Mouse (Mus musculus) lung, adult 2 months (tissue): ENCODE results near the gene Fbxo21. TPM values are rescaled to one million over a fixed set of nuclear protein-coding genes. Genes with fewer than 3 reads are reported as not detected.

Experiments used
- DNase-seq: peaks from one replicate; pipeline ENCODE4 v3.0.0; 2022
- H3K4me1 ChIP-seq: fragments of 200-500 bp; 2 replicates; pipeline ENCODE4 v1.6.1; 2011; ENCODE audit warnings: low read length; ENCODE audit not compliant: control insufficient read depth, insufficient read depth
- H3K4me3 ChIP-seq: fragments of 200-500 bp; replicated peaks from 2 replicates; pipeline ENCODE3; 2011; ENCODE audit warnings: low read depth, mild to moderate bottlenecking, control low read depth, low read length; ENCODE audit errors: extremely low read depth
- CTCF ChIP-seq: fragments of 200-500 bp; IDR thresholded peaks from 2 replicates; pipeline ENCODE4 v1.5.1; 2011; ENCODE audit warnings: mild to moderate bottlenecking, low read length, control low read depth; ENCODE audit not compliant: insufficient read depth
- POLR2A ChIP-seq: fragments of 200-500 bp; IDR thresholded peaks from 2 replicates; pipeline ENCODE4 v1.6.1; 2011; ENCODE audit warnings: low read depth, mild to moderate bottlenecking, control low read depth, low read length, borderline replicate concordance; ENCODE audit errors: extremely low read depth
- WGBS: fragments of 180-500 bp; shearing (Covaris S2); methylation state at CpG from one replicate; pipeline ENCODE4 v1.1.7; 2018; 5-methylcytosine and 5-hydroxymethylcytosine counted together
- polyA plus RNA-seq: library from polyadenylated mRNA; depleted of rRNA; stranded (reverse); fragments of >200 nt; gene quantifications from 2 replicates; pipeline ENCODE4 v1.2.3, GENCODE M21; 2012

Gene Fbxo21
- polyA plus RNA-seq, 1 experiment: 33.9 TPM

DNA sequence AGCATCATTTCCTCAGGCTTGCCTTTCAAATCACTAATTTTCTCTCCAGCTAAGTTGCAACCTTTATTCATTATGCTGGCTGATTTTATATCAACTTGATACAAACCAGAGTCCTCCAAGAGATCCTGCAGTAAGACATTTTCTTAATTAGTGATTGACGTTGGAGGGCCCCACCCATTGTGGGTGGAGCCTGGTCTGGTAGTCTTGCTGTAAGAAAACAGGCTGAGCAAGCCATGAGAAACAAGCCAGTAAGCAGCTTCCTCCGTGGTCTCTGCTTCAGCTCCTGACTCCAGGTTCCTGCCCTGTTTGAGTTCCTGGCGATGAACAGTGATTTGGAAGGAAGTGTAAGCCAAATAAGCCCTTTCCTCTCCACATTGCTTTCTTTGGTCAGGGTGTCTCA is 59.3 kb downstream of the Fbxo21 start:
- TF ChIP-seq POLR2A (no peak), CTCF (no peak)

DNA sequence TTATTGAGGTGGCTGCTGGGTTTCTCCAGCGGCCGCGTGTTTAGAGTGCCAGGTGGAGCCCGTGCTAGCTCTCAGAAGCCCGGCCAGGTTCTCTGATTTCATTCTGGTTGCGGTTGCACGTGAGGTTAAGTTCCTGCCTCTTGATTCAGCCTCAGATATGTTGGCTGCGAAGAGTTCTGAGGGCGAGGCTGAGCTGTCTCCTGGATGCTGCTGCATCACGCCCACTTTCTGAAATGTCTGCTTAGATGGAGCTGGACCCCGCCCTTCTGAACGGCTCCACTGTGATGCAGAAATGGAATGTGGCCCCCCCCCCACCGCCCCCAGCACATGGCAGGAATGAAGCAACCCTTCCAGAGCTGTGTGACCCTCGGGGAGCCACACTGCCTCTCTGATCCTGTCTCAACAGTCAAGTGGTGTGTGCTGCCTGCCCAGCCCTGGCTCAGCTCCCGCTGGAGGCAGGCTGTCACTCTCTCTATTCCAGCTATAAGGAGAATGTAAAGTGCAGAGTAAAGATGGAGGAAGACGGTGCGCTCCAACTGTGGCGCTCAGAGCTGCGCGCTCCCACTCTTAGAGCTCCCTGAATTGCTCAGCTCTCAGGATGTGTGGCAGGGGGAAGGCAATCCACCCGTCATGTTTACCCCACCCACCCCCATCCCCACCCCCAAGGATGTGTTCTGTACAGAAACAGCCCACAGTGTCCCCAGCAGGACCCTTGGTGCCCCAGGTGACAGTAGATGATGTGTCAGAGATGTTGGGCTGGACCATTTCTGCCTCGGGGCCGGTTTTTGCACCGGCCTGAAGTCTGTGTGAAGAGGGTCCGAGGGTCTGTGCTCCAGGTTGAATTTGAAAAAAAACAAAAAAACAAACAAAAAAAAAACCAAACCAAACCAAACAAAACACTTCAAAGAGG is 60.6 kb downstream of the Fbxo21 start:
- Histone ChIP-seq H3K4me1 (no peaks in the 10 kb centered on the region), H3K4me3 (no peak overlapping the region)
- DNase-seq: no peak
- no peak for TF ChIP-seq POLR2A
- no peak for TF ChIP-seq CTCF
- WGBS: 31% methylated on average over 25 of the region's 25 CpGs

More for the DNA sequence above, 59.3 kb downstream of the Fbxo21 start:
- no peak for DNase-seq
- H3K4me1 ChIP-seq: no peaks in the 10 kb centered on the region
- 28% methylated on average over 3 of the region's 3 CpGs for WGBS
- no peak overlapping the region for H3K4me3 ChIP-seq

DNA sequence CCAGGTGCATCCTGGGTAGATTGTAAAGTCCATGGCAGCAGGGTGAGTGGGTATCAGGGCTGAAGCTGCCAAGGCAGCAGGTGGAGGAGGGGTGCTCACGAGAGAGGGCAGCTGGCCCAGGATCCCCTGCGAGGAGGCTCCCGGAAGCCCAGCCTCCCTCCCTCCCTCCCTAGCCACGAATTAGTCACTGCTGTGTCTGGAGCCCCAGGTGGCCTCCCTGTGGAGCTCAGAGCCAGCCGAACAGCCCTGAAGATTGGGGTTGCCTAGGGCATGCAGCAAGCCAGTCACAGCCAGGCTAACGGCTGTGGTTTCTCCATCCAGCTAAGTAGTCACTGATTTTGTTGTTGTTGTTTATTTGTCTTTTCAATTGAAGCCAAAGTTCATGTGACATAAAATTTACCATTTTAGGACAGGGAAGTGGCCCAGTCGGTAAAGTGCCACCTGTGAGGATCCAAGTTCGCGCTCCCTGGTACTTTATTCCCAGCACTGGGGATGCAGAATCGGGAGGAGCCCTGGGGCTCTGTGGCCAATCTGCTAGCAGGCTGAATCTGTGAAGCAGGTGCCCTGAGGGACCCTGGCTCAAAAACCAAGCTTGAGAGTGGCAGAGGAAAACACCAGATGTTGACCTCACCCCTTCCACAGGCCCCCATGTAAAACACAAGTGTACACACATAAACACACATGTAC is 61.4 kb downstream of the Fbxo21 start:
- no peak overlapping the region for H3K4me3 ChIP-seq
- no peak for TF ChIP-seq POLR2A
- no peak for DNase-seq
- 15% methylated on average over 10 of the region's 10 CpGs for WGBS
- no peaks in the 10 kb centered on the region for H3K4me1 ChIP-seq

DNA sequence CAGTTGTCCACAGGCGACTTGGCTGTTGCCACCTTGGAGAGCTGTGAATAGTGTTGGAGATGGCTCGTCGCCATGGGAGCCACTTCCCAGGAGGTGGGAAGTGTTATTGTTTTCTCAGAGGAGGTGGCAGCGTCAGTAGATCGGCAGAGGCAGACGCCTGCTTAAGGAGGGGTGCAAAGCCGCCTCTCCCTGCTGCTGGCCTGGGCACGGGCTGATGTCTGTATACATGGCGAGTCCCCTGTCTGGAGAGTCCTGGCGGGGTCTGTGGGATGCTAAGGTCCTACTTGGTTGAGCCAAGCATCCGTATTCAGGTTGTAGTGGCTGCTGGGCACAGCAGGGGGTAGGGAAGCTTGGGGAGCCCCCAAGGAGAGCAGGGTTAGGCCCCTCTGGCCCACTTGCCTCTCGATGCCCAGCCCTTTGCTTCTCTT is 62.7 kb downstream of the Fbxo21 start:
- no peak for DNase-seq
- 39% methylated on average over 12 of the region's 12 CpGs for WGBS
- no peaks in the 10 kb centered on the region for H3K4me1 ChIP-seq
- TF ChIP-seq POLR2A: no peak
- TF ChIP-seq CTCF: no peak
- no peak overlapping the region for H3K4me3 ChIP-seq

DNA sequence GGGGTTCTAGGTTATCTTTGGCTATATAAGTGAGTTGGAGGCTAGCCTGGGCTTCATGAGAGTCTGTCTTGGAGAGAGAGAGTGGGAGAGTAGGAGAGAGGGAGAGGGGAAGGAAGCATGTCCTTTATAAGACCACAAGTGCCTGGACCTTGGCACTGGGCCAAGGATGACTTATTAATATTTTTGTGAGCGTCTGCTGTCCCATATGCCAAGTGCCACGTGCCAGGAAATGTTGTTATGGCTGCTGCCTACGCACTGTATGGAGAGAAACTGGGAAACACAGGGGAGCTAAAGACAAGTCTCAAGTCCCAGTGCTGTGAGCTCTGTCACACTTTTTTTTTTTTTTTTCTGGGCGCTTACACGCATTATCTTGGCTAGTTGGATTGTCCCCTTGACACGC is 66.1 kb downstream of the Fbxo21 start:
- DNase-seq: no peak
- no peak for TF ChIP-seq CTCF
- TF ChIP-seq POLR2A: no peak
- 62% methylated on average over 6 of the region's 6 CpGs for WGBS
- Histone ChIP-seq H3K4me1 (no peaks in the 10 kb centered on the region), H3K4me3 (no peak overlapping the region)

DNA sequence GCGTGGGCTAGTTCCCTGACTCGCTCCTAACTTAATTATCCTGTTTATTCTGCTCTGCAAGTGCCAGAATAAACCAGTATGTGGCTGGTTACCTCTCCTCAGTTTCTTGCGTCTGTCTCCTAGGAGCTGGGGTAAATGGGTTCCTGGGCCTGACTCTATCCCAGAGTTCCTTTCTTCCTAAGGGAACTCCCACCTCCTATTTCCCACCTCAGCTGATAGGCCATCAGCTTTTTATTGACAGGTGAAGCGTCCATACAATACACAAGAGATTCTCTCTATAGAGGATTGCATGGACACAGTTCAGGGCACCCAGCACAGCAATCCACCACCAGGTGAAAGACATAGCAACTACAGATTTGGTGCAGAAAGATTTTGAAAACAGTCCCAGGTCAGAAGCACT is 67.2 kb downstream of the Fbxo21 start:
- DNase-seq: no peak
- 75% methylated on average over 4 of the region's 4 CpGs for WGBS
- TF ChIP-seq CTCF: no peak

DNA sequence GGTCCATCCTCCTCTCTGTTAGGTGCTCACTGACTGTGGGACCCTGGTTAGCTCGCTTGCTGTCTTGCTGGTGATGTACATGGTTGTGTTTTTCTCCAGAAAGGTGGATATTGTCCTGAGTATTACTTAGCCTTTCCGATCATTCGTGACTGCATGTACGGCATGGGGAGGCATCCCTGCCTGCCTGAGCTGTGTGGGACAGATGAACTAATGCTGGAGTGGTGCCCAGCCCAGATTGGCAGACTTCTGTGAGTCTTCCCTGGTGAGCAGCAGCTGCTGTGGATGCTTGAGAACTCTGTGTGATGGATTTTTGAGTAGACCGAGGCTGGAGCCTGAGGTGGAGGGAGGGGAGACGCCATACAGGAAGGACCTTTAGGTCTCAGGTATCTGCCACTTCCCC is 68.4 kb downstream of the Fbxo21 start:
- TF ChIP-seq POLR2A (no peak), CTCF (no peak)
- no peak overlapping the region for H3K4me3 ChIP-seq
- DNase-seq: no peak
- 73% methylated on average over 6 of the region's 6 CpGs for WGBS
- no peaks in the 10 kb centered on the region for H3K4me1 ChIP-seq

More for the DNA sequence above, 67.2 kb downstream of the Fbxo21 start:
- Histone ChIP-seq H3K4me1 (no peaks in the 10 kb centered on the region), H3K4me3 (no peak overlapping the region)

DNA sequence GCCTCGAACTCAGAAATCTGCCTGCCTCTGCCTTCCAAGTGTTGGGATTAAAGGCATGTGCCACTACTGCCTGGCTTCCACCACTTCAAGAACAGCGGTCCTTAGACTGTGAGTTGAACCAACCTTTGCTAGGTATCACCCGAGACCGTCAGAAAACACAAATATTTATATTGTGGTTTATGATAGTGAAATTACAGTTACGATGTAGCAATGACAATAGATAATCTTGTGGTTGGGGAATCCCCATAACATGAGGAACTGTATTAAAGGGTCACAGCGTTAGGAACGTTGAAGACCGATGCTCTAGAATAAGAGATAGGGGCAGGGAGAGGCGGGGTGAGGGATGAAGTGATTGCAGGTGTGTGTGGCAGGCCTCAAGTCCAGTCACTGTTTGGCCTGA is 68.9 kb downstream of the Fbxo21 start:
- 75% methylated on average over 9 of the region's 9 CpGs for WGBS
- H3K4me1 ChIP-seq: no peaks in the 10 kb centered on the region
- DNase-seq: no peak
- TF ChIP-seq POLR2A (no peak), CTCF (no peak)
- no peak overlapping the region for H3K4me3 ChIP-seq

DNA sequence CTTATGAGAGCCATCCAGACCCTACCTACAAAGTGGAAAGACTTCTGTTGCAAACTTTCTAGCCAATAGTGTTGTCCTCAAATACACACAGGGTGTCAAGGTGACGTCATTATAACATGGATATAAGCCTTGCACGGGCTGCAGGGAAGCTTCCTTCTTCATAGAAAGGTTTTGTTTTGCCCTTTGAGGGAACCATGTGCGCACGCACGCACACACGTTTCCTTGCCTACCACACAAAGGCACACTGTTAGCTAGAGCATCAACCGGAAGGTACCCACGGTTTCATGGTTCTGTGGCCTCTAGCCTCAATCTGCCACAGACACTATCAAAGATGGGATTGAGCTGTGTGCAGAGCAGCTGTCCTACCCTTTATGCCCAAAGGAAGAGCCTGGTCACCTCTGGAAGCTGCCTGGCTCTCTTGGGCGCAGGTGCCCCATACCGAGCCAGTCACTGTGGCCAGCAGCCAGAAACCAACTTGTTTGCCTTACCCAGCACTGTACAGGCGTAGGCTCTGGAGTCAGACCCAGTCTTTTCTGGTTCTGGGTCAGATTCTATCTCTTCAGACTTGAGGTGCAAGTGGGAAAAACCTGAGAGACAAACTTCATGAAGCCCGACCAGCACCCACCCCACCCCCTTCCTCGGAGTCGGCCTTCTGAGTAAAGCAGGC is 70.7 kb downstream of the Fbxo21 start:
- no peak for DNase-seq
- 86% methylated on average over 14 of the region's 14 CpGs for WGBS
- H3K4me3 ChIP-seq: no peak overlapping the region
- no peaks in the 10 kb centered on the region for H3K4me1 ChIP-seq
- TF ChIP-seq CTCF (no peak), POLR2A (no peak)
